Mouse (Mus musculus): ENCODE results near the gene Ubap1l. TPM values are rescaled to one million over a fixed set of nuclear protein-coding genes. Genes with fewer than 3 reads are reported as not detected.

Ubap1l gene
- total and polyA plus RNA-seq, 3 experiments, result 0.13 TPM; not detected in 2

DNA sequence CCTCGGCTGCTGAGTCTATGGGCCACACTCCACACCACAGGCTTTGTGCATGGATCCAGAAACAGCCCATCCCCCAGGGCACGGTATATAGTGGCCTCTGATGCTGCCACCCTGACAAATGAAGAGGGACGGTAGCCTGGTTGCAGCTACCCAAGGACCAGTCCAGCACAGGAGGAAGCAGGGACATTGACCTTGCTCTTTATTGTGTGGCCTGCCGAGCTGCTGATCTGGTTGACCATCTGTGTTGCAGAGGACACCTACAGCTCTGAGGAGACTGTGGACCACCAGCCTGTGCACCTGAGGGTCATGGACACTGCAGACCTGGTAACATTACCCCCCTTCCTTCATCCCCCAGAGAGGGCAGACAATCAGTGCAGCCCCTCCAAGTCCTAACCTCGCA, 46.5 kb downstream of the Ubap1l start:
- no peak overlapping the region for H3K27ac ChIP-seq (ENCODE audit: insufficient read depth, low read depth)
- dilution Hi-C loops (cut with MboI; ENCODE audit: extremely low pct_ligation_motif_present, extremely low pct_unique_long_range_greater_than_20kb, low sequenced_read_pairs) (no loop called here), in situ Hi-C loops (cut with MboI; ENCODE audit: low pct_ligation_motif_present, low pct_unique_long_range_greater_than_20kb, low sequenced_read_pairs) (no loop called here)
- H3K4me3 ChIP-seq (replicated peaks in 1 of 3; ENCODE audit: low read depth in 2 of 3, low read length in 2 of 3, poor library complexity in 1 of 3), result no peak overlapping the region
- H3K4me1 ChIP-seq (ENCODE audit: control insufficient read depth in 1 of 2, insufficient read depth in 2 of 2), result no peaks in the 10 kb centered on the region
- H3K4me2 ChIP-seq (ENCODE audit: insufficient read depth, low read depth, poor library complexity, severe bottlenecking), result no peak overlapping the region
- peaks cover 2% of the 10 kb centered on the region for H3K27me3 ChIP-seq (replicated peaks)
- H3K36me3 ChIP-seq (replicated peaks in 1 of 2; ENCODE audit: control insufficient read depth in 1 of 2, insufficient read depth in 1 of 2, low read length in 1 of 2), result no peaks in the 10 kb centered on the region
- no peak overlapping the region for H3K9ac ChIP-seq (ENCODE audit: insufficient read depth, low read depth)
- H3K9me3 ChIP-seq (replicated peaks; ENCODE audit: low read length), result no peaks in the 10 kb centered on the region
- DNase-seq (ENCODE audit: extremely low read depth), result no peak
- TF ChIP-seq JUND (conservative IDR thresholded peaks at IDR 0.05; ENCODE audit: low read depth, low read length), result no peak
- no peak for TF ChIP-seq EP300 (IDR thresholded peaks at IDR 0.05; ENCODE audit: low read length)
- TF ChIP-seq POLR2AphosphoS2 (IDR thresholded peaks at IDR 0.05; ENCODE audit: low read depth, low read length), result no peak
- H3K79me2 ChIP-seq (replicated peaks; ENCODE audit: control insufficient read depth, extremely low read depth, insufficient read depth, poor library complexity, severe bottlenecking), result no peaks in the 10 kb centered on the region

DNA sequence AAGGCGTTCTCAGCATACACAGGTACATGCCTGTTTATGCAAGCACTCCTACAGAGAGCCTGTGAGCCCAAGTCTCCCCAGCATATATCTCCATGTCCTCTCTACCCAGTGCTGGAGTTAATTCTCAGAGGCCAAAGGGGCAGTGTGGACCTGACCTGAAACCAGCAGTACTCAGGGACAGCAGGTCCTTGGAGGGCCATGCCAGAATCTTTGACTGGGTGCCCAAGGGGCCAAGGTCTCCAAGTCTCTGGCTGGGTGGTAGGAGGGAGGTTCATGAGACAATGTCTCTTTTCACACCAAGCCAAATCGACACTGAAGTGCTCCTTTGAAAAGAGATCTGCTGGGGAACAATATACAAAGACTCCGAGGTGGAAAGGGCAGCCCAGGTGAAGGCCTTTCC, 47.0 kb downstream of the Ubap1l start:
- no peaks in the 10 kb centered on the region for H3K79me2 ChIP-seq (replicated peaks; ENCODE audit: control insufficient read depth, extremely low read depth, insufficient read depth, poor library complexity, severe bottlenecking)
- dilution Hi-C loops (cut with MboI; ENCODE audit: extremely low pct_ligation_motif_present, extremely low pct_unique_long_range_greater_than_20kb, low sequenced_read_pairs), result no loop called here
- in situ Hi-C loops (cut with MboI; ENCODE audit: low pct_ligation_motif_present, low pct_unique_long_range_greater_than_20kb, low sequenced_read_pairs), result no loop called here
- peaks cover 2% of the 10 kb centered on the region for H3K27me3 ChIP-seq (replicated peaks)
- H3K9ac ChIP-seq (ENCODE audit: insufficient read depth, low read depth), result no peak overlapping the region
- H3K4me1 ChIP-seq (ENCODE audit: control insufficient read depth in 1 of 2, insufficient read depth in 2 of 2), result no peaks in the 10 kb centered on the region; a peak in 1 of 4 replicates
- no peaks in the 10 kb centered on the region for H3K36me3 ChIP-seq (replicated peaks in 1 of 2; ENCODE audit: control insufficient read depth in 1 of 2, insufficient read depth in 1 of 2, low read length in 1 of 2)
- no peak overlapping the region for H3K27ac ChIP-seq (ENCODE audit: insufficient read depth, low read depth)
- TF ChIP-seq UBTF (IDR thresholded peaks at IDR 0.05; ENCODE audit: low read depth, low read length) (no peak), TBP (conservative IDR thresholded peaks at IDR 0.05; ENCODE audit: low read depth, low read length) (no peak), MAX (IDR thresholded peaks at IDR 0.05; ENCODE audit: low read length) (no peak), ZNF384 (IDR thresholded peaks at IDR 0.05; ENCODE audit: low read depth, low read length) (no peak), BHLHE40 (IDR thresholded peaks at IDR 0.05; ENCODE audit: low read depth, low read length) (no peak), EP300 (IDR thresholded peaks at IDR 0.05; ENCODE audit: low read length) (no peak), JUN (IDR thresholded peaks at IDR 0.05; ENCODE audit: insufficient read depth, low read depth, low read length) (no peak), MEF2A (IDR thresholded peaks at IDR 0.05; ENCODE audit: borderline replicate concordance, low read depth, low read length) (no peak), POLR2A (IDR thresholded peaks at IDR 0.05; ENCODE audit: low read depth, low read length) (no peak), ZKSCAN1 (IDR thresholded peaks at IDR 0.05; ENCODE audit: borderline replicate concordance, low read depth, low read length) (no peak), TCF12 (IDR thresholded peaks at IDR 0.05; ENCODE audit: low read depth, low read length) (no peak), RAD21 (IDR thresholded peaks at IDR 0.05; ENCODE audit: low read depth, low read length) (no peak), MAFK (IDR thresholded peaks at IDR 0.05; ENCODE audit: insufficient replicate concordance, low read length) (no peak), CTCF (conservative IDR thresholded peaks at IDR 0.05 in 1 of 2, IDR thresholded peaks at IDR 0.05 in 1 of 2; ENCODE audit: low read depth in 2 of 2, low read length in 2 of 2) (no peak), E2F4 (IDR thresholded peaks at IDR 0.05; ENCODE audit: insufficient replicate concordance, low read depth, low read length) (no peak), SIN3A (IDR thresholded peaks at IDR 0.05; ENCODE audit: low read length) (no peak)
- no peak overlapping the region for H3K4me3 ChIP-seq (replicated peaks in 1 of 3; ENCODE audit: low read depth in 2 of 3, low read length in 2 of 3, poor library complexity in 1 of 3)
- DNase-seq (ENCODE audit: extremely low read depth), result no peak
- H3K4me2 ChIP-seq (ENCODE audit: insufficient read depth, low read depth, poor library complexity, severe bottlenecking), result no peak overlapping the region
- H3K9me3 ChIP-seq (replicated peaks; ENCODE audit: low read length), result no peaks in the 10 kb centered on the region

Data from CH12.LX (cell line).